Mouse (Mus musculus): Measurements from ENCODE around the gene Nme6.

GRCm38 (mm10) chr9:109879305-109879704 lies 46.8 kb downstream of the Nme6 start:
- TF ChIP-seq POLR2A (IDR thresholded peaks at IDR 0.05; ENCODE audit: insufficient read depth, low read depth, low read length) (no peak), CTCF (IDR thresholded peaks at IDR 0.05; ENCODE audit: insufficient read depth, low read depth, low read length) (no peak)
